Mouse (Mus musculus): ENCODE measurements around the gene Pcca.

DNA sequence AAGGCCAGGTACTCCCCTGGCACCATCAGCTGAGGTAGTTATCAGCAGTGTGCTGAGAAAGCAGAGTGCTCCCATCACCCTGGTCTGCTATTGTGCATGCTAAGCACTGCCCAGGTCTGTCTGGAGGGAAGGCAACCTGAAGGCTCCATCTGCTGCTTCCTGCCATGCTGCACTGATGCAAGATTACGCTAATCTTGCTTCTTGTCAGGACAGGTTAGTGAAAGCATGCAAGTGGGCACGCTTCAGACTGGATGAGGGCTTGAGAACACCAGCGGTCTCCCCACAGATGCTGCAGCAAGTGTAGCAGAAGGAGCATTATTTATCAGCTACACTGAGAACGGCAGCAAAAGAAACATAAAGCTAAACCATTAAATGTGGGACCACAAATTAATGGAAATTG is 150.1 kb downstream of the Pcca start:
- TF ChIP-seq CTCF (IDR thresholded peaks at IDR 0.05; ENCODE audit: control insufficient read depth, insufficient read depth, insufficient read length) (no peak), MYOG (IDR thresholded peaks at IDR 0.05; ENCODE audit: control insufficient read depth, extremely low read depth, insufficient read length) (no peak), MAX (IDR thresholded peaks at IDR 0.05) (no peak), USF1 (IDR thresholded peaks at IDR 0.05; ENCODE audit: low read depth) (no peak), CEBPB (IDR thresholded peaks at IDR 0.05; ENCODE audit: low read depth) (no peak)

Measured in C2C12 (cell line).